Comparison of ENCODE assay signal across 21 mouse cellular contexts in the genomic region with DNA sequence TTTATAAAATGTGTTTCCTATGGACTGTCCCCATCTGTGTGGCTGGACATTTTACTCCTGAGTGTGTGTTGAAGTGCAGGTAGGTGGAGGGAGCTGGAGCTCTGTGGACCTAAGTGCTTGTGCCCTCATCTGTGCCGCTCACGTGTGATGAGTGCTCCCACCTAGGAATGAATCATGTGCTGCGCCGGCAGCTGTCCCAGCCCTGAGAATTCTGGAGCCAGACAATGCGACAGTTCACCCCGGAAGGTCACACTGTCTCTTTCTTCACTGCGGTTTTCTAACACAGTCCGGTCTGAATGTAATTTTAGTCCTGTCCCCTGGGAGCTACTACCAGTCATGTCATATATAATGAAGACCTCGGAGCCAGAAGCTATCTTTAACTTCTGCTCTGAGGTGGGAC.
A peak's percentile ranks its signal among the peaks of the same experiment; 100 is the strongest.
DNase-seq lines count a peak whose midpoint lies in the region; ATAC-seq lines count a peak whose summit lies in the region.
"Had no signal": no experiment of that assay in that cellular context is flagged by ENCODE, and none has a peak within 500 bp of the region (broad histone marks: within the 10 kb centered on the region; RNA-seq: fewer than 3 reads in every experiment).

No protein-coding gene starts in this region.

- 86% methylated on average over 9 of the region's 9 CpGs for WGBS in midbrain, embryonic 16.5 days
- 78% methylated on average over 9 of the region's 9 CpGs for WGBS in midbrain, embryonic 14.5 days
- 45% methylated on average over 9 of the region's 9 CpGs for WGBS in heart, embryonic 16.5 days

- no peak overlapping the region for H3K4me2 ChIP-seq in midbrain, embryonic 16.5 days (ENCODE audit: low read length)
- no peak overlapping the region for H3K4me2 ChIP-seq in midbrain, embryonic 14.5 days (ENCODE audit: low read length)
- H3K4me2 ChIP-seq in heart, embryonic 16.5 days (ENCODE audit: low read depth, low read length): no peak overlapping the region
- H3K4me2 ChIP-seq: forebrain, embryonic 15.5 days; hindbrain, embryonic 14.5 days; intestine, embryonic 15.5 days; limb, embryonic 15.5 days; liver, embryonic 15.5 days; midbrain, embryonic 11.5 days; neural tube, embryonic 13.5 days had no signal

- ATAC-seq in midbrain, embryonic 16.5 days: 0 out of 2 replicates have a peak, but pooled peaks have one; percentile 21
- no peak for ATAC-seq in midbrain, embryonic 14.5 days (ENCODE audit: low FRiP score, low TSS enrichment)
- peak; percentile 65 for ATAC-seq in heart, embryonic 16.5 days (replicated peaks; ENCODE audit: extremely low read depth, insufficient read depth, low FRiP score)
- ATAC-seq: forebrain, embryonic 15.5 days; intestine, embryonic 15.5 days had no signal

- peak; percentile 72 to 74 for DNase-seq in heart, adult 18-20 months
- no peak for DNase-seq in heart, postnatal 36 days
- no peak for DNase-seq in midbrain, embryonic 14.5 days
- DNase-seq in urinary bladder, postnatal 36 days (ENCODE audit: low spot score in 2 of 2): no peak
- no peak for DNase-seq in ovary, adult 18-20 months (ENCODE audit: low spot score)
- no peak for DNase-seq in cerebellum, postnatal 14 days
- DNase-seq: adrenal gland, postnatal 14 days; cerebellum, adult 11 months; cerebellum, postnatal 36 days; gastrocnemius, postnatal 25 days; right cerebral cortex, postnatal 14 days; thymus, postnatal 36 days had no signal

- H3K9ac ChIP-seq in midbrain, embryonic 16.5 days (ENCODE audit: low read depth, low read length): no peak overlapping the region
- no peak overlapping the region for H3K9ac ChIP-seq in midbrain, embryonic 14.5 days (replicated peaks; ENCODE audit: low read length)
- peak overlapping the region; percentile 20; the same call in 1 of the 2 replicates for H3K9ac ChIP-seq in heart, embryonic 16.5 days (ENCODE audit: low read length)
- H3K9ac ChIP-seq: forebrain, embryonic 15.5 days; hindbrain, embryonic 14.5 days; intestine, embryonic 15.5 days; limb, embryonic 15.5 days; liver, embryonic 15.5 days; neural tube, embryonic 13.5 days had no signal

- intact Hi-C loops in heart, postnatal 36 days (cut with DNase I): no loop called here

- no peaks in the 10 kb centered on the region for H3K9me3 ChIP-seq in midbrain, embryonic 16.5 days (replicated peaks; ENCODE audit: control insufficient read depth, low read length, poor library complexity, severe bottlenecking)
- H3K9me3 ChIP-seq in midbrain, embryonic 14.5 days (ENCODE audit: control insufficient read depth, low read length): no peaks in the 10 kb centered on the region
- H3K9me3 ChIP-seq in heart, embryonic 16.5 days (replicated peaks; ENCODE audit: control insufficient read depth, low read length): 0 out of 2 replicates have a peak, but pooled peaks cover 3% of the 10 kb centered on the region
- H3K9me3 ChIP-seq: forebrain, embryonic 15.5 days; intestine, embryonic 15.5 days; limb, embryonic 15.5 days; liver, embryonic 15.5 days; neural tube, embryonic 13.5 days had no signal

- H3K4me1 ChIP-seq in midbrain, embryonic 16.5 days (ENCODE audit: control insufficient read depth, insufficient read depth, low read length): no peaks in the 10 kb centered on the region
- H3K4me1 ChIP-seq in midbrain, embryonic 14.5 days (ENCODE audit: control insufficient read depth, insufficient read depth, low read length): no peaks in the 10 kb centered on the region
- peaks cover 24% of the 10 kb centered on the region for H3K4me1 ChIP-seq in heart, embryonic 16.5 days (ENCODE audit: control insufficient read depth, insufficient read depth, low read length)
- H3K4me1 ChIP-seq: forebrain, embryonic 15.5 days; intestine, embryonic 15.5 days; liver, embryonic 15.5 days had no signal

- no peaks in the 10 kb centered on the region for H3K27me3 ChIP-seq in midbrain, embryonic 16.5 days (ENCODE audit: control insufficient read depth, insufficient read depth, low read depth, low read length)
- no peaks in the 10 kb centered on the region for H3K27me3 ChIP-seq in midbrain, embryonic 14.5 days (ENCODE audit: control insufficient read depth, insufficient read depth, low read length)
- no peaks in the 10 kb centered on the region for H3K27me3 ChIP-seq in heart, embryonic 16.5 days (ENCODE audit: control insufficient read depth, insufficient read depth, low read length)
- H3K27me3 ChIP-seq: forebrain, embryonic 15.5 days; intestine, embryonic 15.5 days; limb, embryonic 15.5 days; liver, embryonic 15.5 days; neural tube, embryonic 13.5 days had no signal

- no peak overlapping the region for H3K27ac ChIP-seq in midbrain, embryonic 16.5 days (ENCODE audit: low read length)
- no peak overlapping the region for H3K27ac ChIP-seq in midbrain, embryonic 14.5 days (replicated peaks; ENCODE audit: low read depth, low read length)
- peak overlapping the region; percentile 83 for H3K27ac ChIP-seq in heart, embryonic 16.5 days (ENCODE audit: low read length)
- H3K27ac ChIP-seq: forebrain, embryonic 15.5 days; hindbrain, embryonic 14.5 days; intestine, embryonic 15.5 days; limb, embryonic 15.5 days; liver, embryonic 15.5 days; neural tube, embryonic 13.5 days had no signal

- no peak overlapping the region for H3K4me3 ChIP-seq in midbrain, embryonic 16.5 days (ENCODE audit: low read depth, low read length)
- H3K4me3 ChIP-seq in midbrain, embryonic 14.5 days (replicated peaks; ENCODE audit: low read depth, low read length): no peak overlapping the region
- H3K4me3 ChIP-seq in heart, embryonic 16.5 days (ENCODE audit: low read length): no peak overlapping the region
- H3K4me3 ChIP-seq: forebrain, embryonic 15.5 days; intestine, embryonic 15.5 days; limb, embryonic 15.5 days; liver, embryonic 15.5 days; neural tube, embryonic 13.5 days had no signal

- H3K36me3 ChIP-seq in midbrain, embryonic 16.5 days (ENCODE audit: control insufficient read depth, insufficient read depth, low read length): peaks cover 16% of the 10 kb centered on the region
- H3K36me3 ChIP-seq in midbrain, embryonic 14.5 days (ENCODE audit: control insufficient read depth, insufficient read depth, low read length): peaks cover 77% of the 10 kb centered on the region
- H3K36me3 ChIP-seq in heart, embryonic 16.5 days (ENCODE audit: control insufficient read depth, insufficient read depth): peaks cover 55% of the 10 kb centered on the region
- H3K36me3 ChIP-seq: liver, embryonic 15.5 days had no signal

Comparison
In these comparisons a context has a peak if more than half of its experiments do, and no peak if none do; other contexts are left out.
1. DNase-seq: peak in heart, adult 18-20 months (2 of 2); none in heart, postnatal 36 days (0 of 2), midbrain, embryonic 14.5 days (single experiment), urinary bladder, postnatal 36 days (0 of 2), ovary, adult 18-20 months (single experiment) and cerebellum, postnatal 14 days (0 of 2).